Mouse (Mus musculus): Measurements from ENCODE around the gene Sp1.

- TF ChIP-seq CTCF (IDR thresholded peaks at IDR 0.05; ENCODE audit: low read depth) (no peak), EP300 (IDR thresholded peaks at IDR 0.05; ENCODE audit: low read depth) (no peak)
Observed at GRCm38 (mm10) chr15:102459847-102460246, 53.9 kb downstream of the Sp1 start.

Data from heart, postnatal 0 days (tissue).